Mouse (Mus musculus) frontal cortex, postnatal 10 days (tissue): Measurements from ENCODE around the gene Parp11.
"Not testable (repeated sequence)": the region's sequence is repeated elsewhere in the genome, so short reads cannot be mapped to it uniquely, and the experiment has no call there.

Source experiments
- DNase-seq, 2 experiments: peaks; one replicate each; pipeline ENCODE4 v3.0.0; 2022; ENCODE audit warnings: low spot score in 2 of 2, mixed read lengths in 1 of 2

Gene Parp11

GRCm38 (mm10) chr6:127495251-127495650 is 48.6 kb downstream of the Parp11 start:
- DNase-seq, result no peak

GRCm38 (mm10) chr6:127495876-127496275 is 49.2 kb downstream of the Parp11 start:
- no peak for DNase-seq

DNA sequence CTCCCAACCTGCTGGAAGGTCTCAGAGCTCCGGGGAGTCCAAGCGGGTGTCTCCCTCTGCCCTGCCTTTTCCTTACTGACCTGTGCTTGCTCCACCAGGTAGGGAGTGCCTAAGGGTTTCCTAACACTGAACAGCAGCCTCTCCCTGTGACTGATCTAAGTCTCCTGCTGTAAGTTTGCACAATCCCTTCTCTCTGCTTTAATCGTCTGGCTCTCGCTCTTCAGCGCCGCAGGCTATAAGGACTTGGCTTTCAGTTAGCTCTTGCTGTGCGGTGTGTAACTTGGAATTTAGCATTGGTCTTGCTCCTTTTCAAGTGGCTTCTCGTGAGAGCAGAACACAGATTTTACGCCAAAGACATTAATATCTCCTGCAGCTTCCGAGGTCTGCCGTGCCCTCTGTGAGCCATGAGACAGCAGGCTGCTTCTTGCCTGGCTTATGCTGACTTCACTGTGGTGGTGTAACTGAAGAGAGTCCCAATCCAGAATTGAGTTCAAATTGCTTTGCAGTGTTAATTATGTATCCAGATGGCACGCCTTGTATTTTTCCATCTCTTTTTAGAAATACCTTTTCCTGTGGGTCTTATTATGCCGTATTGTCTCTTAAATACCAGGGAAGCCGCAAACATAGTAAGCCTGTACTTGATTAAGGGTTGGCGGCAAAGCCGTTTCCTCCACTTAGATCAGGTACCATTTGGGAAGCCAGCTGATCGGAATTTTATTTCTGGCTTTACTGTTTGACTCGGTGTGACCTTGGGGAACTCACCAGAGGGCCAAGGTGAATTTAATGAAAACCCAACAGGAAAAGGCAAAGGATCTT is 50.4 kb downstream of the Parp11 start:
- DNase-seq, result no peak

GRCm38 (mm10) chr6:127500119-127500518 is 53.5 kb downstream of the Parp11 start:
- no peak for DNase-seq

DNA sequence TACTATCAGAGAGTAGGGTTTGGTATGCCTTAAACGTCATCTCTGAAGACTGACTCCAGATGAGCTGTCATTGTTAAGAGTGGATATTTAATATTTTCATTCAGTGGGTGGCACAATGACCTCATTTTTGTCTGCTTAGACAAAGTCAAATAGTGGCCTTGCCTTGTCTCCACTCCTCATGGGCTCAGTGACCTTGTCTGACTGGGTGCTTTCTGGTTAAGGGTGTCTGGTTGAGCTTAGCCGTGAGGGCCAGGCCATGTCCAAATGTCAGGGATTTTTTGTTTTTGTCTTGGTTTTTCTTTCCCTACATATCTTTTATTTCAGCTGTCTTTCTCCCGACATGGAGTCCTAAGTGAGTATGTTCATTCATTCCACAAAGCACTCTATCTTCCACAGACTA is 54.2 kb downstream of the Parp11 start:
- DNase-seq, result no peak

DNA sequence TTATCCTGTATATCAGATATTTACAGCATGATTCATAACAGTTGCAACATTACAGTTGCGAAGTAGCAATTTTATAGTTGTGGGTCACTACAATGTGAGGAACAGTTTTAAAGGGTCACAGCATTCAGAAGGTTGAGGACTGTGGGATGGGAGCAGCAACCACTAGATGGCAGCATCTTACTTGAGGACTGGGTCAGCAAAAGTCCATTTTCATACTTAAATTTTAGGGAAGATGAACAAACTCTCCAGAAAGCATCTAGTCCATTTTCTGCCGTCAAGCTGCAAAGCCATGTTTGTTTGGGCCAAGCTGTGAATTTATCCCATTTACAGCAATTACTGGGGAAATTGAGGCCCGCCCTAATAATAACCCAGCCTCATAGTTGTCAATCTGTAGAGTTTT is 55.9 kb downstream of the Parp11 start:
- DNase-seq, result no peak

DNA sequence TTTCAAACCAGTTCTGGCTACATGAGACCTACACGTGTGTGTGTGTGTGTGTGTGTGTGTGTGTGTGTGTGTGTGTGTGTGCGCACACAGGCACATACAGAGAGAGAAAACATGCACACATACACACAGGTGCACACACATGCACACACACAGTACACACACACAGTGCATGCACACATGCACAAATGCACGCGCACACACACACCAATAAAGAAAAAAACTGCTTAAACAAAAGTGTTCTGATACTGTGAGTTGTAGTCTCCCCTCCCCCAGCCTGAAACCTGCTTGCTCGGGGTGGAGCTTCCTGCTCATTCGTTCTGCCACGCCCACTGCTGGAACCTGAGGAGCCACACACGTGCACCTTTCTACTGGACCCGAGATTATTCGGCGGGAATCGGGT is 67.1 kb downstream of the Parp11 start:
- DNase-seq, result not testable (repeated sequence)

- no peak for DNase-seq
Measured at GRCm38 (mm10) chr6:127521176-127521575, 74.5 kb downstream of the Parp11 start.

DNA sequence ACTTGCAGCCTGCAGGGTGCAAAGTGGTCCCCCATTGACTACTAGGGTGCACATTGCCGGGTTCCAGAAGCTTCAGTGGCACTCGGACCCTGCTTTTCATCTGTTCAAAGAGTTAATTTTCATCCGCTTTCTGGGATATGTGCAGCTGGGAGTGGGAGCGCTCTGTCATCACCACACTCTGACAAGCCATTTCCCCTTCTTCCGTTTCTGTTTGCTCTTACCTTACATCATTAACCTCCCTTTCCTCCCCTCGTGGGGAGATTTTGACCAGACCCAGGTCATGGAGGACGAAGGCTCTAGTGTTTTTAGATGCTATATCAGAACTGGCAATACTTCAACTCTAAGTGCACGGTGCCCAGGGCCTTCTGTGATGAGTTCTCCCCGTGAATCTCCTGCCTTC is 75.7 kb downstream of the Parp11 start:
- no peak for DNase-seq

- DNase-seq, result peak; percentile 39 to 57
Measured at GRCm38 (mm10) chr6:127524442-127524841, 77.8 kb downstream of the Parp11 start.

- no peak for DNase-seq
Measured at GRCm38 (mm10) chr6:127528625-127529024, 82.0 kb downstream of the Parp11 start.

DNA sequence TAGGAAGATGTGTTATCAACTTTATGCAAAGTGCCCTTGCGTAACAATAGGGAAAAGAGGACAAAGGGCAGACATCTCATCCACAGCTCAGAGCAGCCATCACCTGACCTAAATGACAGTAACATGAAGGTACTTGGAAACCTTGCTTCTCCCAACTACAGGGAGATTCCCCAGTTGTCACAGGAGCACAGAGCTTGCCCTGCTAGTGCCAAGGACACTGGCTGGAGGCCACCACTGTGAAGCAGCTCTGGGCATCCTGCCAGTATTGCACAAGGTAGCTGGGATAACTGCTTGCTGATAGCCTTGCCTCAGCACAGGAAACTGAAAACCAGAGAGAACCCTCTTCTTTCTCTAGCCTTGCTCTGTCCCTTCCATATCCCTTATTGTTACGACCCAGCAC is 82.8 kb downstream of the Parp11 start:
- DNase-seq, result peak in 1 of 2 experiments; percentile 36

DNA sequence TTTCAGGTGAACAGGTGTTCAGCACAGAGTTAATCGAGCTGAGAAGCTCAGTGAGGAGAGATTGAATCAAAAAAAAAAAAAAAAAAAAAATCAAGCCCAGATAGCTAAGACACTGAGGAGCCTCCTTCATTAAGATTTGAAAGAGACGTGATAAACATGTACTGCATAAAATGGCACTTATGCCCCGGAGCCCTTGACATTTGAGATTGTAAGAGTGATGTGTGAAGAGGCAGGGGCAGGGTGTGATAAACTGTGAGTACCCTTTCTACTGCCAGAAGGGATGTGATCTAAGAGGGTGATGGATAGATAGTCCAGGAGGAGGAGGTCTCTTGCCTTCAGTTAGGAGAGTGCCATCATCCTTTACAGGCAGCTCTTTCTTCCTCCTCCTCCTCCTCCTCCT is 83.6 kb downstream of the Parp11 start:
- DNase-seq, result no peak

DNA sequence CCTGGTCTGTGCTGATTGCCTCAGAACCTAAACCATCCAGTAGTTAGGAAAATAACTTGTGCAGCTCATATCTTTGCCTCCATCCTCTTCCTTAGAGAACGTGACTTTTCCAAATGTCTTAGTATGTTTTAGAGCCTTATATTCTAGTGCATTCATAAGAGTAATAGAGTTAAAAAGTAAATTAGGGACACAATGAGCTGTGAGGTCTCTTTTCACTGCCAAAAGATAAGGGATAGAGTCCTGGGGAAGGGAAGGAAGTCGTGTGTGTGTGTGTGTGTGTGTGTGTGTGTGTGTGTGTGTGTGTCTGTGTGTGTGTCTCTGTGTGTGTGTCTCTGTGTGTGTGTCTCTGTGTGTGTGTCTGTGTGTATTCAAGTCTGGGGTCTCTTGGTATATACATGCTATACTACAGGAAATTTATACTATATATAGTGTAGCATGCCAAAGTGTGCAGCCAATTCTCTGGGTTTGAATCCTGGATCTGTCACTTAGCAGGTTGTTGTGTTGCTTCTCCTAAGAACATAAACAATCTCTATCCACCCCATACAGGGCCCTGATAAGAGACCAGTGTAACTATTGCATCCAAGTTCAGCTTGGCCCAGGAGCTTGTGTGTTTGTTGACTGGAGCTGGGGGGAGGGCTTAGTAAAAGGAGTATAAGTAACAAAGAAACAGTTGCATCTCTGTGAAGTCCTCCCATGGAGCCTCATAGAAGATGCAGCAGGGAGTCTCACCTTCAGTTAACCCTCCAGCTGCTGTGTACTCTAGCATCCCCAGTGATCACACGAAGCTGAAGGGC is 85.0 kb downstream of the Parp11 start:
- DNase-seq, result no peak

DNA sequence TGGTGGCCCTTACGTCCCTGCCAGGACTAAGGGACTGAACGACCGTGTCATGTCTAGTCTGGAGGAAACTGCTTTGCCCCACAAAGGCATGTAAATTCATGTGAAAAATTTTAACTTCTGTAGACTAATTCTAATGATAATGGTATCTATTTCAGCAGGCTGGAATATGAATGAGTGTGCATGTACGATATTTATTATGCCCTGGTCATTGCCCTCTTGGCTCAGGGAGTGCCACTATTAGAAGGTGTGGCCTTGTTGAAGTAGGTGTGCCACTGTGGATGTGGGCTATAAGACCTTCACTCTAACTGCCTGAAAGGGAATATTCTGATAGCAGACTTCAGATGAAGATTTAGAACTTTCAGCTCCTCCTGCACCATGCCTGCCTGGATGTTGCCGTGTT is 85.7 kb downstream of the Parp11 start:
- DNase-seq, result no peak

DNA sequence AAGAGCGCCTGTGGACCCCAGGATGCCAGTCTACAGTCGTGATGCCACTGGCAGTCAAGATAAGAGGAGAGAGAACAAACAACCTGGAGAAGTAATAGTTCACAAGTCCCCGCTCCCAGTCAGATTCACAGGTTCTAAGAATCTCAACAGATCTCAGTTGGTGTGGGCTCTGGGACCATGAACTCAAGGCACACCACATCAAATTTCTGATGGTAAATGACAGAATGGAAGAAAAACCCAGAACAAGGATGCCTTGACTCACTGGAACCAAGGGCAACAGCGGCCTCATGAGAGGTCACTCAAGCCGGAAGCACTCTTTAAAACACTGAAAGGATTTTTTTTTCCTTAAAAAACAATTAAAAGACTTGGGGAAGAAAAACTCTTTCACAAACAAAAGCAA is 87.1 kb downstream of the Parp11 start:
- DNase-seq, result no peak

- DNase-seq, result no peak
Measured at GRCm38 (mm10) chr6:127537035-127537434, 90.4 kb downstream of the Parp11 start.

DNA sequence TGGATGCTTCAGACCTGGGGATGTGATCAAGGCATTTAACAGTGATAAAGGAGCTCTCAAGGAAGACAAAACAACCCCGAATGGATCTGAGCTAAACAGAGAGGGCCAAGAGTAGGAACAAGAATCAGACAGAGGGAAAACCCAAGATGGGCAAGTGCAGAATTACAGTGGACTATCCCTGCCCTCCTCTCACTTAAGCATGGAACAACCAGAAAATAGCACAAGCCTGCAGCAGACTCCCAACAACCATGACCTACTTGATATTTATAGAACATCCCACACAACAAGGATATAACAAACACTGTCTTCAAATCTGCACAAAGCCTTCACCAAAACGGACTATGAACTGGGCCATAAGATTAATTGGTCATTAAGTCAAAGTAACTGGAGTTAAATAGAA is 91.5 kb downstream of the Parp11 start:
- DNase-seq, result no peak

GRCm38 (mm10) chr6:127539226-127539625 is 92.6 kb downstream of the Parp11 start:
- DNase-seq, result no peak

DNA sequence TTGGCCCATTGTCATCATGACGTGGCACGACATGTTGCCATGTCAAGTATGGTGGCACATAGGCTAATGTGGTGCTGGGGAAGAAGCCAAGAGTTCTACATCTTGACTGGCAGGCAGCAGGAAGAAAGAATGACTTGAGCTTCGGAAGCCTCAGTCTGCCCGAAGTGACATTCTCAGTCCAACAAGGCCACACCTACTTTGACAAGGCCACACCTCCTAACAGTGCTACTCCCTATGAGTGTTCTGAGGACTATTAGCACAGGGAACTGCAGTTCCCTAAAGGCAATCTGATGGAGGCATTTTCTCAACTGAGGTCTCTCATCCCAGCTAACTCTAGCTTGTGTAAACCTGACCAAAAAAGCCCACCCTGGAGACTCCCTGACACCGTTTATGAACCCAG is 93.0 kb downstream of the Parp11 start:
- no peak for DNase-seq

DNA sequence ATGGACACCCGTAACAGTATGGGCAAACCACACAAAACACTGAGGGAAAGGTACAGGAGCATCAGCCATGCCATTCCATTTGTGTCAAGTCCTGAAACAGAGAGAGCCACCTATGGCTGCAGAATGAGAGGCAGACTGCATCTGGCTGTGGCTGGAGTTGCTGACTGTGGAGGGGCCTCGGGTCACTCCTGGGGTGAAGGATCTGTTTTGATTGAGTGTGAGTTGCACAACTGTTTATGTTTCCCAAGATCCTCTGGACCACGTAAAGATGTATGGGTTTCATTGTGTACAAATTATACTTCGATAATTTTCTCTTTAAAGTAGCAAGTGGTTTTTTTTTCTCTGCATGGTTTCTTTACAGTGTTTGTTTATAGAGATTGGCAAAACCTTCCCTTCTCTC is 93.9 kb downstream of the Parp11 start:
- no peak for DNase-seq

- DNase-seq, result peak; percentile 46 to 57
Measured at GRCm38 (mm10) chr6:127541617-127542374, 95.2 kb downstream of the Parp11 start.
